9 mouse cellular contexts compared by ENCODE assay signal in the genomic region with DNA sequence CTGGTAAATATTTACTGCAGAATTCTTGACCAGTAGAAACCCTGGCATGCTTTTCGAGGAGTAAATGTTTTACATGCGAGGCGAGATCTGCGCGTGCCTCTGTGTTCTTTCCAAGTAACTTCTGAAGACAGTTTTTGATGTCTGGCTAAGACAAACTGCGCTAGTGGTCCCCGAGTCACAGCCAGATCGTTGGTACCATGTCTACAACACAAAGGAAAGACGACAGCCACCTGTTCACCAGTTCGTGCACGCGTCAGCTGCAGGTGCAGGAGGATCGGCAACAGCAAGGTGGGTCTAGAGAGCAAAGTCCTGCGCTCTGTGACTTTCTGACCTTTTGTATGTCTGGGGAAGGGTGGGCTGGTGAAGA. TPM values are rescaled to one million over a fixed set of nuclear protein-coding genes. Genes with fewer than 3 reads are reported as not detected.
DNase-seq lines count a peak whose midpoint lies in the region; ATAC-seq and TF ChIP-seq lines count a peak whose summit lies in the region.
"Had no signal": no experiment of that assay in that cellular context is flagged by ENCODE, and none has a peak within 500 bp of the region (broad histone marks: within the 10 kb centered on the region; RNA-seq: fewer than 3 reads in every experiment).

No protein-coding gene starts in this region.

- no peaks in the 10 kb centered on the region; the same call in 1 of the 2 replicates for H3K4me1 ChIP-seq in cerebellum, adult 2 months (ENCODE audit: control insufficient read depth, insufficient read depth, low read length)
- H3K4me1 ChIP-seq in neural tube, embryonic 13.5 days (replicated peaks) = no peaks in the 10 kb centered on the region
- H3K4me1 ChIP-seq: embryonic facial prominence, embryonic 13.5 days had no signal

- no peak for TF ChIP-seq CTCF in cerebellum, adult 2 months (IDR thresholded peaks at IDR 0.05; ENCODE audit: borderline replicate concordance, insufficient read depth, low read depth, low read length)
- TF ChIP-seq CTCF in left cerebral cortex, adult 2 months (IDR thresholded peaks at IDR 0.05) = no peak

- ATAC-seq in neural tube, embryonic 13.5 days (ENCODE audit: low read depth) = no peak

- peak overlapping the region; percentile 33; the same call in 1 of the 2 replicates for H3K4me2 ChIP-seq in neural tube, embryonic 13.5 days

- peak overlapping the region; percentile 49 for H3K4me3 ChIP-seq in cerebellum, adult 2 months (replicated peaks; ENCODE audit: insufficient read depth, low read depth, low read length)
- H3K4me3 ChIP-seq in left cerebral cortex, adult 2 months = peak overlapping the region; percentile 41
- no peak overlapping the region for H3K4me3 ChIP-seq in neural tube, embryonic 13.5 days

- no peaks in the 10 kb centered on the region for H3K36me3 ChIP-seq in neural tube, embryonic 13.5 days
- H3K36me3 ChIP-seq: embryonic facial prominence, embryonic 13.5 days had no signal

- 37% methylated on average over 14 of the region's 14 CpGs for WGBS in cerebellum, adult 2 months
- 87% methylated on average over 14 of the region's 14 CpGs for WGBS in neural tube, embryonic 13.5 days

- TF ChIP-seq POLR2A in cerebellum, adult 2 months (IDR thresholded peaks at IDR 0.05; ENCODE audit: borderline replicate concordance, insufficient read depth, low read length) = no peak

- no peak overlapping the region for H3K27ac ChIP-seq in cerebellum, adult 2 months (ENCODE audit: insufficient read depth, low read length)
- peak overlapping the region; percentile 54; the same call in 1 of the 2 replicates for H3K27ac ChIP-seq in left cerebral cortex, adult 2 months
- H3K27ac ChIP-seq in neural tube, embryonic 13.5 days (replicated peaks) = no peak overlapping the region
- H3K27ac ChIP-seq: embryonic facial prominence, embryonic 13.5 days had no signal

- no peaks in the 10 kb centered on the region for H3K27me3 ChIP-seq in cerebellum, adult 2 months (ENCODE audit: control insufficient read depth, insufficient read depth, low read length)
- H3K27me3 ChIP-seq in neural tube, embryonic 13.5 days = no peaks in the 10 kb centered on the region
- H3K27me3 ChIP-seq: embryonic facial prominence, embryonic 13.5 days had no signal

- H3K9ac ChIP-seq in neural tube, embryonic 13.5 days = no peak overlapping the region
- H3K9ac ChIP-seq: embryonic facial prominence, embryonic 13.5 days had no signal

- no peak for DNase-seq in cerebellum, adult 2 months
- no peak for DNase-seq in cerebellum, adult 18-20 months
- no peak for DNase-seq in left cerebral cortex, adult 2 months (ENCODE audit: extremely low spot score in 1 of 2, low spot score in 2 of 2)
- no peak for DNase-seq in left cerebral cortex, adult 11 months (ENCODE audit: low spot score)
- peak; percentile 87 for DNase-seq in kidney, adult 9 months
- no peak for DNase-seq in left cerebral cortex, adult 18-20 months (ENCODE audit: low spot score in 2 of 2)
- no peak for DNase-seq in right cerebral cortex, postnatal 36 days (ENCODE audit: low spot score in 2 of 2)

- H3K9me3 ChIP-seq in neural tube, embryonic 13.5 days = no peaks in the 10 kb centered on the region
- H3K9me3 ChIP-seq: embryonic facial prominence, embryonic 13.5 days had no signal

- intact Hi-C loops in left cerebral cortex, adult 2 months (cut with DNase I) = no loop called here

RNA-seq across cellular contexts. Expression of a gene that starts 0.5 kb away (rescaled TPM):
- 2.4 and 5.0 TPM in 2 replicates for polyA plus RNA-seq in cerebellum, adult 2 months (2012; rRNA removed)
- total RNA-seq in left cerebral cortex, adult 2 months (2021) = 10 to 100 TPM in 1 of 2 experiments, 1 to 10 TPM in 1; 8.1 to 14.7 TPM
- polyA plus RNA-seq in neural tube, embryonic 13.5 days (2015; fragmentation: Nextera tagmentation; extraction: Ambion mirVana) = 7.6 and 7.9 TPM in 2 replicates
- total RNA-seq in left cerebral cortex, adult 18-20 months (2021) = 10 to 100 TPM; 10.4 to 11.1 TPM
